Mouse (Mus musculus) gastrocnemius, postnatal 36 days (tissue): ENCODE results near the gene Parva. TPM values are rescaled to one million over a fixed set of nuclear protein-coding genes. Genes with fewer than 3 reads are reported as not detected.
A peak's percentile ranks its signal among the peaks of the same experiment; 100 is the strongest.

ENCODE experiments used
- DNase-seq, 2 experiments: peaks; one replicate each; pipeline ENCODE4 v3.0.0; 2022
- intact Hi-C: fragments of 180-260 bp; cut with DNase I; formaldehyde crosslinking; loops from one replicate; pipeline ENCODE4 v1.15.1; 2025
- long read RNA-seq, 2 experiments: library from polyadenylated mRNA; stranded (forward); transcript quantifications; one replicate each; pipeline ENCODE4 v2.0.0; 2021
- total RNA-seq, 2 experiments: library from RNA; stranded (reverse); gene quantifications; 2 replicates each; pipeline ENCODE4 v1.2.3; 2021

Gene Parva
- total RNA-seq: 10 to 100 TPM; 14.5 to 17.3 TPM
- long read RNA-seq, experiment 1, full-length matches to known transcripts: 4 of 12 reads
- long read RNA-seq, experiment 1, partial matches to known transcripts: 0 of 12 reads
- long read RNA-seq, experiment 1, other reads (novel, unspliced or antisense): 8 of 12 reads
- long read RNA-seq, experiment 2, full-length matches to known transcripts: 1 of 6 reads
- long read RNA-seq, experiment 2, partial matches to known transcripts: 5 of 6 reads
- long read RNA-seq, experiment 2, other reads (novel, unspliced or antisense): 0 of 6 reads

DNA sequence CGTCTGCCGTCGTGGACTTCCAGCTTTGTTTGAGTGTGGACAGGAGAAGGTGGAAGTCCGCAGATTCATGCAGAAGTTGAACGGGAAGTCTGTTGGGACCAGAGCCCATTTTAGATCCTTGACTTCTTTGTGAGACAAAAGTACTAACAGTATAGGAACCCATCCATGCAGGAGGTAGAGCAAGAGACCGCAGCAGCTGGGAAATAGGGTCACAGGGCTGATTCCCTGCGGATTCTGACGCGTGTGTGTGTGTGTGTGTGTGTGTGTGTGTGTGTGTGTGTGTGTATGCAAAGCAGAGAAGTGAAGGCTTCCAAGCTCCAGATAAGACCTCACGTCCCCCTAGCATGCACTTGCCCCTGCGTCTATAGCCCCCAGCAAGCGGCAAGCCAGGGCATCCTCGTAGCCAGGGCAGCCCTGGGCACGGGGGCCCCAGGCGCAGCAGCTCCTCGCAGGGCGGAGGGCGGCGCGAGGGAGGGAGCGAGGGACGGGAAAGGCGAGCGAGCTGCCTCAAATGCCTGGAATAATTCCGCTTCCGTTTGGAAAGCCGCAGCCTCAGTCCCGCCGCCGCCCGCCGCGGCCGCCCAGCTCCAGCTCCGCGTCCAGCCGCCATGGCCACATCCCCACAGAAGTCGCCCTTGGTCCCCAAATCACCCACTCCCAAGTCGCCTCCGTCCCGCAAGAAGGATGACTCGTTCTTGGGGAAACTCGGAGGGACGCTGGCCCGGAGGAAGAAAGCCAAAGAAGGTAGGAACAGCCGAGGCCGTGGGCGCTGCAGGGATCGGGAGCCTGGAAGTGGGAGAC is at the start of gene Parva:
Gene Parva, plus strand, starts transcription at position 149 of the 801 bp plus-strand sequence.
- DNase-seq: peak; percentile 57 to 75
- intact Hi-C loops: no loop called here

DNA sequence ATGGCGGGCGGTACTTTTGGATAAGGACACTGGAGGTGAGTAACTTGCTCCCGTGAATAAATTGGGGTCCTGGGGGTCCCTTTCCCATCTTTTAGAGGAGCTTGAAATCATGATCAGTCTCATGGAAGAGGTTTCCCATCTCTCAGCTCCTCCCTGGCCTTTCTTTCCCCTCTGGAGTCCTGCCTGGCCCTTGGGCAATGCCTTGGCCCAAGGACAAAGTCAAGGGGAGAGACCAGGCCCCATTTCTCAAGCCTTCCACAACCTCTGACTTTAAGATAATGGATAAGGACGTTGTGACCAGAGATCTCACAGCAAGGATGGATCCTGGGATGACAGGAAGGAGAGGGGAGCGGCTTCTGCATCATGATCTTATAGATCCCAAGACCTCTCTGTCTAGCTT is 49.2 kb upstream of the Parva start:
- intact Hi-C loops: loop anchor here (5.0 kb wide), 2 partner anchors 489 to 754 kb away; no protein-coding TSS in a partner anchor
- DNase-seq: no peak

DNA sequence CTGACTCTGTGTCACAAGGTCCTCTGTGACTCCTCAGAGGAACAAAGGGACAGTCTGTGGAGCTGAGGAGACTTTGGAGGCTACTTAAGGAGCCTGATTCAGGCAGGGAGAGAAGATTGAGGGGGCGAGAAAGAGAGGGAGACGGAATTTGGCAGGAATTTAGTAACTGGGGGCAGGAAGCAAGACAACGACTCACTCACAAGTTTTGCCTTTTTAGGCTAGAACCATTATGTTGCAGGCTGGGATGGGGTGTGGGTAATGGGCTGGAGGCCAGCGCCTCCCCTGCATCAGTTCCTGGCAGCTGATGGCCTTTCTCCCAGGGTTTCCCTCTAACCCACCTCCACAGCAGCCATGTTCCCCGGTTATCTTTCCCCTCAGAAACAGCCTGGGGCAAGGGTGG is 48.8 kb upstream of the Parva start:
- no peak for DNase-seq
- intact Hi-C loops: loop anchor here (5.0 kb wide), 2 partner anchors 489 to 754 kb away; no protein-coding TSS in a partner anchor

DNA sequence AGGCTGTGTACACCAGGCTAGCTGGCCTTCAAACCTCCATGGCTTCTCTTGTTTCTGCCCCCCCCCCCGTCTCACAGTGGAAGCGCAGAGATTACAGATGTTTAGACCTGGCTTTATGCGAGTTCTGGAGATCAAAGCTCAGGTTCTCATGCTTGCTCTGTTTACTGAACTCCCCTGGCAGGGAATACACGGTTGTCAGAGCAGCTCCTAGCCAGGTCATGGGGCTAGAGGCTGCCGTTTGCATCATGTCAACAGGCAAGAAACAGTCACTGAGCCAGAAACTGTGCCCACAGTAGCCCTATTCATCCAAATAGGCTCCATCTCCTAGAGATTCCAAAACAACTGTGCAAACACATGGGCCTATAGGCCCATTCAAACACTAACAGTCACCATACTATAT is 40.8 kb upstream of the Parva start:
- intact Hi-C loops: no loop called here

DNA sequence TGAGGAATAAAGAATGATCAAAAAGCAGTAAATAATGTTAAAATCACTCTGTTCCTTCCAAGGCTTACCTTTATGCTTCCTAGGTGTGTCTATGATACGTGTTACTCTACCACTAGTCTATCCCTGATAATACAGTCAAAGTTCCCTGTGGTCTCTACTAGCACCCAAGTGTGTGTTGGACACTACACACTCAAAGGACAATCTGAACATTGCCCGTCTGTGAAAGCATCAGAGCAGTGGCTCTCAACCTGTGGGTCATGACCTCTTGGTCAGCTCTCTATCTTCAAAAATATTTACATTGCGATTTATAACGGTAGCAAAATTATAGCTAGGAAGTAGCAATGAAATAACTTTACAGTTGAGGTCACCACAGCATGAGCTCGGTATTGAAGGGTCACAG is 39.4 kb upstream of the Parva start:
- DNase-seq: no peak
- intact Hi-C loops: no loop called here

More for the DNA sequence above, 40.8 kb upstream of the Parva start:
- DNase-seq: no peak

DNA sequence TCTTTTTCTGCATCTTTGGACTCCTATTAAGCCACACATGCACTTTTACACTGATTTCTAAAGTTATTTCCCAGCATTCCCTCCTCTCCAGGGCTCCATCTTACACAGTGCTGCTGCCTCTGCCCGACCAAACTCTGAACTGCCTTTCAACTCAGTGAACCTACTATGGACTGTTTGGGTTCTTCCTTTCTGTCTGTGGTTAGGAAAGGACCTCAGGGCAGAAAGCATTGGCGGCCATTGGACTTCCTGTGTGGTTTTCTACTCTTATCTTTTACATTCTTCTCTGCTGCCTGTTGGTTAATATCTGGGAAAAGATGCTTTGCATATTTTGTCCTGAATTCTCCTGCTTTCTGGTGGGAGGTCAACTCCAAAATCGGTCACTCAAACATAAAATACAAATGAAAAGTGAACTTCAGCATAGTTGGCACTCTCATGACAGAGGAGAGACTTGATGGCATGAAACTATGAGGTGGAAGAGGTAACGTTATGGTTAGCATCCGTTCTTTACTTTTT is 38.9 kb upstream of the Parva start:
- DNase-seq: no peak
- intact Hi-C loops: no loop called here

DNA sequence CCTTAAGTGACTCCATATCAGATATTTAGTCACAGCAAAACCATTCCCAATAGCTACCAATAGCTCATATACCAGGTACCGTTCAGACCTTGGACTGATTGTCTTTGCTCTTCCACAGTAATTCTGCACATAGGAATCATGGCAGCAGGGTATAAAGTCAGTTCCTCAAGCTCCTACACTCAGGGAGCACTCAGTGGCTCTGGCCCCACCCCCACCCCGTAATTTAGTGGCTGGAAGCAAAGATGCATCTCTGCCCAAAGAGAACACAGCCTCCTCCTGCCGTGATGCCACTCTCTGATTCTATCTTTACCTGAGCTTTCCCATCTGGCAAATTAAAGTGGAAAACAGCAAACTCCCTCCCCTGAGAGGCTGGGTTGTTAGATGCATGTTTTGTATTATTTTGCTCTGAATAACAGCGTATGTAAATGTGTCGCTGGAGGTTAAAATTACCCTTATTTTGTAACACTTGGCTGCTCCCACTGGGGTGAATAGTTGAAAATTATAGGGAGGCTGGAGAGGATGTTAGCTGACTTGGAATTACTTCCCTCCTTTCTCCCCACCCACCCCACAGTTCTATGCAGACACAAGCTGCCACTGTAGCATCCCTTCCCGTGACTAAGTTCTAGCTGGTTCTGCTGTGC is 37.6 kb upstream of the Parva start:
- intact Hi-C loops: no loop called here
- no peak for DNase-seq

DNA sequence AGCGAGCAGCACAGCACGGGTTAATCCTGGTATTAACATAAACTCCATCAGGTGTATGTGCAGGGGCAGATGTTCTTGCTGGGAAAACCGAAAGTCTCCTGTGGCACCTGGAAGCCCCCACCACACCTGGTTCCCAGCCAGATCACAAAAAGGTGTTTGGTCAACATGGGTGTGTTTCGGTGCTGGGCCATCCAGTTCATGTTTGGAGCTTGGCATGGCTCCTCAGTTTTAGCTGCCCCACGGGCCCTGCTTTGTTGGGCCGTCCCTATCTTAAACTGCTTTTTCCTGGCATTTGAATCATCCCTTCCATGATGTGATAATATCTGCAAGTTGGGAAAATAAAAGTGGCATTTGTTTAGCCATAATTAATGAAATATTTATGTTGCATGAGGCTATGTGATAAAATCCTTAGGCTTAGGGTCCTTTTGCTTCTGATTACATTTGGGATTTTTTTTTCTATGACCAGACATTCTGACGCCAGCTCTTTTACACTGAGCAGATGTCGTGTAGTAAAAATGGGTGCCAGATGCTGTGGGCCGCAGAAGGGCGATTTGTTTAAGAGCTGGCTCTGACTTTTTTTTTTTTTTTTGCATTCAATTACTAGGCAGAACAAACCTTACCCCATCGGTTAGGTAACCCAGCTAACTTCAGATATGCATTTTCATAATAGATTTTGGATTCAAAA is 36.9 kb upstream of the Parva start:
- intact Hi-C loops: no loop called here
- DNase-seq: no peak

DNA sequence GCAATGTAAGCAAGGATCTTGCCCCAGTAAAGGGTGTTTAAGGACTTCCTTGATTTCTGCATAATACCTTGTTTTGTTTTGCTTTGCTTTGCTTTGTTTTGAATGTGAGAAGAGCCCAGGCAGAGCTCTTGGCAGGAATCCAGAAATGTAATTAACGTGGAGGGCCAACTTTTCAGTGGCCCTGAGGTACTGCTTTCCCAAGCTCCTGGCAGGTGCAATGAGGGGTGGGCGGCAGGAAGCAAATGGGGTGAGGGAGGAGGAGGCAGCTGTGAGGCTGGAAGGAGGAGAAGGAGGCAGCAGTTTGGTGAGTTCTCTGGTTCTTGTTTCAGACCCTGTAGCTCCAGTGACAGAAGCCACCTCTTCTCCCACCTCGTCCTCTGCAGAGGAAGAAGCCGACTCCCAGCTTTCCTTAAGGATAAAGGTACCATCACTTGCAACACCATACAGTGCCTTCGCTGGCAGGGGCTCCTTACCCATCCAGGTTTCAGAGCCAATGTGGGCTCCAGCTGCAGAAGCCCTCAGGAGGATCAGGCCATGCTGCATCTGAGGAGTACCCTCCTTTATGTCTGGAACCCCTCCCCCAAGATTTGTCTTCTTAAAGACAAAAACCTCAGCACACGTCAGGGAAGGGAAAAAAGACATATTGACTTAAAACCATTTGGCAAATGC is 36.2 kb upstream of the Parva start:
- intact Hi-C loops: no loop called here
- no peak for DNase-seq

DNA sequence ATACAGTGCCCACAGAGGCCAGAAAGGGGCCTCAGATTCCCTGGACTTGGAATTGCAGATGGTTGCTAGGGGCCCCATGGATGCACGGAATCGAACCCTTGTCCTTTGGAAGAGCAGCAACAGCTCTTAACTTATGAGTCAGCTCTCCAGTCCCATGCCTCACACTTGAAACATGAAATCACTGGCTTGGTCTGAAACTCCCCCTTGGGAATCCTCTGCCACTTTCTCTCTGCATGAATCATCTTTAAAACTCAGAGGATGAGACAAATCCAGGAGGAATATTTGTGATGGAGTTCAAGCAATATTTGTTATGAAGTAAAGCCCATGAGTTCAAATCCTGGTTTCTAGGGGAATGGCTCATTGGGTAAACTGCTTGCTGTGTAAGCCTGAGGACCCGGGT is 29.5 kb upstream of the Parva start:
- intact Hi-C loops: loop anchor here (5.0 kb wide), 1 partner anchor 735 kb away; no protein-coding TSS in a partner anchor
- no peak for DNase-seq

DNA sequence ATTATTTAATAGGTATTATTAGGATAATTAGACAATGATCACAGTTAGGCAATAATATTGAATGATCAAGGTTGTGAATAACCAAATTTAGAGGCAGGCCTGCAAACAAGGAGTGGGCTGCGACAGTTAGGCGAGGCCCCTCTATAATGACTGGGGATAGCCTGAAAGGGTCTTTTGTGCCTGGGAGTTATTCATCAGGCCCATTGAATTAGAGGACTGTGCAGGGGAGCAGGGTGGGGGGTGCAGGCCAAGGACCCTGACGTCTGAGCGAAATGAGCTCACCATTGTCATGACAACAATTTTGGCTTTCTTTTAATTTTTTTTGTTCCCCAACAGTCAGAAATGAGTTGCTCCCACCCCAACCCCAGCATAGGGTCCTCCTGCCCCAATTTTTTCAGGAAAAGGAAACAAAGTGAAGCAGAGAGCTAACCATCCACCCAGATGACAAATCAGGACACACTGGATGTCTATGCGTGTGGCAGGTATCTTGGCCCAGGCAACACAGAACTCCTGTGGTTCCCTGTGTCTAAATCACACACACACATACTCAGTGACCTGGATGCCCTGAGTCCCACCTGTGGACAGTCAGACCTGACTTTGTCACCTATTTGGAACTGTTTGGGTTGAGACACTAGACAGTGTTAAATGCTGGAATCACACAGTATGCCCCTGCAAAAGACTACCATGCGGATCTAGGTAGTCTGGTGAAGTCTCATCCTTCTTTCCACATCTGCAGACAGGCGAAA is 27.7 kb upstream of the Parva start:
- no peak for DNase-seq
- intact Hi-C loops: loop anchor here (2.0 to 5.0 kb wide), 2 partner anchors 471 to 733 kb away; no protein-coding TSS in a partner anchor

DNA sequence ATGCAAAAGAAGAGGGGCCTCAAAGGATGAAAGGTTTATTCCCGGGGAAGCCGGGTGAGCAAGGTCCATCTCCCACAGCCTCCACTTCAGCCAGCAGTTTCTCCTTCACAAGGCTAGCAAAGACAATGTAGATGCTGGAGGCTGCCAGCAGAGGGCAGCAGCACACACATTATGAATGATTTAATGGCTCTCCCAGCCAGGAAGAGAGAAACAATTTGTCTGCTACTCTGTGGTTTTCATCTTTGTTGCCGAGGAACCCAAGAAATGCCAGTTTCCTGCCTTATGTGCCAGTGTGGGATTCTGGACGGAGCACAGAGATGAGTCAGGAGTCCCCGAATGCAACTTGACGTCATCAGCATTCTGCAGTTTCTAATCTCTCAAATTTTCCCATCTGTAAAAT is 27.1 kb upstream of the Parva start:
- intact Hi-C loops: loop anchor here (2.0 kb wide), 1 partner anchor 471 kb away; no protein-coding TSS in a partner anchor
- DNase-seq: peak; percentile 64 to 72

DNA sequence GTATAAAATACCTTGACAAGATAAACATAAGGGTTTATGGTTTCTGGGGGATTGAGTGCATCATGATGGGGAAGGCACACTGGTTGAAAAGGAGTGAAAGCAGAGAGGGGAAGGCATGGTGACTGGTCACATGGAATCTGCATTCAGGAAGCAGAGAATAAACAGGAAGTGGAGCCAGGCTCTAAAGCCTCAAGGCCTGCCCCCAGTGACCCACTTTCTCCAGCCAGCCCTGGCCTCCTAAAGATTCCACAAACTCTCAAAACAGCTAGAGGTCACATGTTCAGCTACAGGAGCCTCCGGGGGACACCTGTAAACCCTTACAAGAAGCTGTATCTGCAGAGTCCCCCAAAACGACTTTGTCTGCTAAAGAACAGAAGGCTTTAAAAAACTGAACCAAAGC is 22.2 kb upstream of the Parva start:
- intact Hi-C loops: no loop called here
- DNase-seq: no peak

DNA sequence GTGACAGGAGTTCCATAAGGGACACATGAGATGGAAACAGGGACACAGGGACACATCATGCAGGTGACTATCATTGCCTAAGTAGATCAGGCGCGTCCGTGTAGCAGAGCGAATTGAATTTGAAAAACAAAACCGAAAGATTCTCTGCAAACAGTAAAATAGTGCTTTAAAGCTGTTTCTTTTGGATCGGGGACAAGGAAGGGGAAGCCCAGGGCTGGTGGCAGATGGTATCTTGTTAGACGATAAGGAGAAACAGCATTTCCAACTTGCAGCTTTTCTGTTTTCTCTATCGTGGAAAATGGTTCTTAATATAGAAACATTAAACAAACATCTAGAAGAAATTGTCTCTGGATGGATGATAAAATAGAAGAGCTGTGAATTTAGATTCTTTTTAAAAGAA is 21.7 kb upstream of the Parva start:
- DNase-seq: no peak
- intact Hi-C loops: no loop called here

DNA sequence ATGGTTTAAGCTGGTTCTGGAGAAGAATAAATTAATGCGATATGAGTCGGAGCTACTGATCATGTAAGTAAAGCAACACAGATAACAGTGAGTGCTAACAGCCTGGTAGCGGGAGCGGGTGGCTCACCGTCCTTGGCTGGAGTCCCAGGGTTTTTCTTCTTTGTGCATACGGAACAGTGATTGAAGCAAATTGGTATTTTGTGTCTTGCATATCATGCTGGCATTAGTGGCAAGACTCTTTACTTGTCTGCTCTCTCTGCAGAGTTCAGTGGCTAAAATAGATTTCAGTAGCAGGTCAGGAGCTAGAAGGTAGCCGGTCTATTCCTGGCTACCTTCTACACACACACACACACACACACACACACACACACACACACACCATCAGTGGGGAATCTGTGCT is 19.7 kb upstream of the Parva start:
- intact Hi-C loops: no loop called here
- no peak for DNase-seq

DNA sequence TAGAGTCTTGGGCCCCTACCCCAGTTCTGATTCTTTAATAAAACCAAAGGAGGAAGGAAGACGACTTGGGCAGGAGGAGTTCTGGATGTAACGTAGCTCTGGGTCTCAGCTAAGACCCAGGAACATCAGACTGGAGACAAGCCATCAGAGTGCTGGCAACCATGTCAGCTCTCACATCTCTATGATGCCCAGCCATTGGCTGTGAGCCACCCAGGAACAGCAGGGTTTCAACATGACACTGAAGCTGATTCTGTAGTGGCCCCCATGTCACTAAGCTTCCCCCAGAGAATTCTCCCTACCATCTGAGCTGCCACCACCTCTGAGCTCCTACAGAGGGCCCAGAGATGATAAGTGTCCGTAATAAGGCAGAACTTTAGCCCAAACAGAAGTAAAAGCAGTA is 17.3 kb upstream of the Parva start:
- no peak for DNase-seq

DNA sequence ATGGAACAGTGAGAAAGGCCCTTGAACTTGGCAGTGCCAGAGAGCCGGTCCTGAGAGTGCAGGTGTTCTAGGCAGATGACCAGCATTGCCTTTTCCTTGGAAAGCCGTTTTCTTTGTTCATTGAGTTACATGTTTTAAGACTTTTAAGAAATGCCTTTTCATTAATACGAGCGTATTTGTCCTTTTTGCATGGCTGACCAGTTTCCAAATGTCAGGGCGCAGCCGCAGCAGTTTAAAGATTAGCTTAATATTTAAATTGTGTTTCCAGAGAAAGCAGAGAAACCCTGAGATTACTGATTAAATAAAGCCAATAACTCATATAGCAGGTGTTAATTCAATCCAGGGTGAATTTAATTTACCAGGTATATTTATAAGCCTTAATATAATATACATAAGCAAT is 14.0 kb upstream of the Parva start:
- intact Hi-C loops: no loop called here
- DNase-seq: no peak

More for the DNA sequence above, 17.3 kb upstream of the Parva start:
- intact Hi-C loops: no loop called here

DNA sequence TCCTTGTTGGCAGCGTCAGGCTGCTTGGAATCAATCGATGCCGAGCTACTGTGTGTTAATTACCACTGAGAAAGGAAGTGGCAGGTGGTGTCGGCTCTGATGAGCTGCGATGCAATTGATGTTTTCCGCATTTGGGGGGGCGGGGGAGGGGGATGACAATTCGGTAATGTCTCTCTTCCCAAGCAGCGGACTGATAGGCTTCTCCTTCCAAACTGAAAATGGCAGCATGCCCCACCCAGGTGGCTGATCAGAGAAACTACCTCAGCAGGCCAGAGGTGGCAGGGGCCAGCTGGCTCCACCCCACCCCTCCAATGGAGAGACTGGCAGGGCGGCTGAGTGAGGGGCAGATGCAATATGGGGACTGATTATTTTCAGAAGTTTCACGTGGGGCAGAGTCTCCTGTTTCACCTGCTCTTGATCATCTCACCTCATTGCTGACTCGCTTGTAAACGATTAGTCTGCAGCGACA is 11.2 kb upstream of the Parva start:
- DNase-seq: no peak
- intact Hi-C loops: no loop called here
